Mouse (Mus musculus) ovary, postnatal 10 days (tissue): ENCODE measurements around the gene Pdzrn3.

Source experiments
- DNase-seq: peaks from one replicate; pipeline ENCODE4 v3.0.0; 2022; ENCODE audit warnings: low spot score

Pdzrn3 gene

DNA sequence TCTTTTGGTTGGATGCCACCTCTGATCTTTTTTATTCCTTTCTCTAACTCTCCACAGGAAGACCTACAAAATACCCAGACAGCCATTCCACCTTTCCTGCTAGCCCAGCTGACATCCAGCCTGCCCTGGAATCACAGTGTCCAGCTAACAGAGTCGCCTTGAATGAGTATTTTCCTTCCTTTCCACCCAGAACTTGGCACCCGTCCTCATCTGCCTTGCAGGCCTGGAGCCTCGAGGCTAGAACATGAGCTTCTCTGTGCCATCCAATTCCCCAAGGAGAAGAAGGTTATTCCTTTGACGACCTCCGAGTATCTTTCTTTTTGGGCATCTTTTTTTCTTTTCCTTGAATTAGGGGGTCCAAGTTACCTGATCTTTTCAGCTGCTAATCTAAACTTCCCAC is 181.8 kb downstream of the Pdzrn3 start:
- DNase-seq, result no peak

DNA sequence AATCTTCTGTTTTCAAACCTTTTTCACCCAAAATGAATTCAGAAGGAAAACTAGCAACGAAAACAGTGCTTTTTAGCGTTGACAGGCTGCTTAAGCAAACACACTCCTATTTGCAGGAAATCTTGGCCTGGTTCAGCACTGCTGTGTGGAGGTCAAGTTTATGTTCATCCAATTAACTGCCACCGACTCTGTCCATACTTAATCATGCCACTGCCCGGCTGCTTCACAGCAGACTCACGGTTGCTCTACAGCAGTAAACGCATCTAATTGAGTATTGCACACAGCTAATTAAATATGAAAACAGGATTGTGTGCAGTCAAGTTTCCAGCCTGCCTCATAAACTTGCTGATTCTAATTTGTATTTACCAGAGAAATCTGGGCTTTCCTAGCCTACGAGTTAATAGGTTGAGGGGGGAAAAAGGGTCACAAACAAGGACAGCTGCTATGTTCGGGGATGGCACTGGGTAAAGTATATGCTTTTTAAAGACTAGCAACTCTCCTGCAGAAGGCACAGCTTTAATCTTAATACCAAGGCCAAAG is 183.2 kb downstream of the Pdzrn3 start:
- no peak for DNase-seq

DNA sequence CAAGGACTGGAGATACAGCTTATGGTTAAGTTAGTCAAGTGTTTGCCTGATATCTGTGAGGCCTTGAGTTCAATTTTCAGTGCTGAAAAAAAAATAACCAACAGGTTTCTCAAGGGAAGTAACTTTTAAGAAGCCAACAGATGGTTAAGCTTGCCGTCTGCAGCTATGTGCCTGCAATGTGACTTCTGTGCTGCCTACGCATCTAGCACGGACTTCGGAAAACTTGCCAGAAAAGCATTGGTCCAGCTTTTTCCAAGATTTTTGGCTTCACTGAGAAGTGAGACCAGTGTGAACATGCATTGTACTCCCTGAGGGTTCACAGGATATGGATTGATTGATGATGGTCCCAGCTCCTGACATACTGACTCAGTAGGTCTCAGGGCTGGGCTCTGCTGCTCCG is 186.1 kb downstream of the Pdzrn3 start:
- no peak for DNase-seq

DNA sequence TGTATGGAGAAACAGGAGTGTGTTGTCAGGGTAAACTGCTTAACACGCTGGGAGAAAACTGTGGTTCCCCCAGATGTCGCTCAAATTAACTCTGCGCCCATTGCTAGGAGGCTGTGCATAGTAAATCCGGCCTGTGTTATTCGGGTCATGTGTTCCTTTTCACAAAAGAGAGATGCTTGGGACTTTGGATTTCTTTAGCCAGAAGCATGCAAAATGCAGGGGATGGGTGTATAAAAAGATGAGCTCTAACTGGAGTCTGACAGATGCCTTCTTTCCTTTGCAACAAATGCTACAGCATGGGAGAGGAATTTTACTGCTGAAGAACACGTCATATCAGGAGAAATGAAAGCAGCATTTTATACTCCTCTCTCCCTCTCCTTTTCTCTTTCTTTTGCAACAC is 190.4 kb downstream of the Pdzrn3 start:
- DNase-seq, result no peak

DNA sequence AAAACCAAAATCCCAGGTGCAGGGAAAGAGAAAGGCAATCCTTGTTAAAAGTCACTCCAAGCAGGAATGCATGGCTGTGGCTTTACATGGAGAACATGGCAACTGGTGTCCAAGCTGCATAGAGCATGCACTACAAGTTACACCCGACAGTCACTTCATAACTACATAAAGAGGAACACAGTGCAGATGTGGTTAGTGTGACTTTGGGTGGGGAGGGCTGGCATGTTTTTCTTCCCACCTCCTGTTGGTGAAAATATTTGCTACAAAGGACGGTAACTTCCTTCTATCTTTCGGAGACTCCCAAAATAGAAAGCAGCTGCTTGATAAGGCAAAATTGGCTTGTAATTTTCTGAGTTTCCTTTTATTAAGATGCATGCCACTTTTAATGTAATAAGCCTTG is 190.8 kb downstream of the Pdzrn3 start:
- no peak for DNase-seq

DNA sequence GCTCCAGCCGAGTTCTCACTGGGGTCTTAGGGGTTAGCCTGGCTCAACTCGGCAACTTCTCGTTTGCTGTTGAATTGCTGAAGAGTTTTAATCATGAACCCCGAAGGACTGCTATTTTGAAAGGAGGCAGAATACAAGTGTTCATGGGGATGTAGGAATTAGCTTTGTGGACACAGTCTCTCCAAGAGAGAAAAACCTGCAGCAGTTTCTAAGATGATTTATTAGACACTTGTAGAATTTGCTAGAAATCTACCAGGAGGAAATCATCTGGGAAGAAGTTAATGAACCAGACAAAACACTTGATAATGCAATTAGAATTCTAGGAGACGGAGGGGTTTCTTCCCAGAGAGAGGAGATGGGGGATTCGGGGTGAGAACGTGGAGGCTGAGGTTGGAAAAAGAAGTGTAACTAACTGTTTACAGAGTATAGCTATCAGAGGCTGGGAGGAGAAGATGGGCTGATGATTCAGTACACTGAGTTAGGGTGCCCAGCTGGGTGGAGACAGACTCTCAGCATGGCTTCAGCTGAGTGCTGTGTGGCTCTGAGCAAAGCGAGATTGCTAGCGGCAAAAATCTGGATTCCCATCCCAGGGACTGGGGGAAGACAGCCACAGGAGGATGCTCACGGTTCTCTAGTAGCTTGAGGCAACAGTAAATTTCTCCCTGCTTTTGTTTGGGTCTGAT is 193.5 kb downstream of the Pdzrn3 start:
- no peak for DNase-seq

DNA sequence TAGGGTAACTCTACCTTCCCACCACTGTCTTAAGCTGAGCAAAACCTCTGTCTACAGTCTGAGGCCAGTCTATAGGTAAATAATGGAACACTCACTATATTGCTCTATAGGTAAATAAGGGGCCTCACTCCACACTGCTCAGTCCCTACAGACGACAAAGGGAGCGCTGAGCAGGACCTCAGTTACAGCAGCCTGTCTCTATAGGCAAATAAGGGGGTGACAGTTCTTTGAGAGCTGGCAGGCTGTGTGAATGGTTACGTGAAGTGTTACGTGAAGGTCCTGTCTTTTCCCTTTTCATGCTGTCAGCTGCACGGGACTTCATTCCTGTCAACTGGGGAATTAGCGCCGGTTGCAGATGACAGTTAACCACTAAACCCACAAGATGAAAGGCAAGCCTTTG is 207.0 kb downstream of the Pdzrn3 start:
- no peak for DNase-seq

DNA sequence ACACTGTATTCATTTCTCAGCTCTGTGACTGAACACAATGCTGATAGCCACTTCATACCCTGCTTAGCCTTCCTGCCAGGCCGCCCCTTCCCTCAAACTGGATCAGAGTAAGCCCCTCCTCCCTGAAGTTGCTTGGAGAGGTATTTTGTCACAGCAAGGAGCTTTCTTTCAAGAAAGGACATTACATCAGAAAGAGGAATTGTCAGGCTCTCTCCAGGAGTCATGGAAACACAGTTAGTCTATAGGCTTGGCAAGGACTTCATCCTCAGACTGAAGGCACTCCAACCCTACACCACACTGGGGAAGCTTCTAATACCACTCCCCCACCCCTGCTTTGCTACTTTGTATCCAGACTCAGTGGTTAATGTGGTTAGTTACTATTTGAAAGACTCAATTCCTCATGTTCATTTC is 224.2 kb downstream of the Pdzrn3 start:
- no peak for DNase-seq

DNA sequence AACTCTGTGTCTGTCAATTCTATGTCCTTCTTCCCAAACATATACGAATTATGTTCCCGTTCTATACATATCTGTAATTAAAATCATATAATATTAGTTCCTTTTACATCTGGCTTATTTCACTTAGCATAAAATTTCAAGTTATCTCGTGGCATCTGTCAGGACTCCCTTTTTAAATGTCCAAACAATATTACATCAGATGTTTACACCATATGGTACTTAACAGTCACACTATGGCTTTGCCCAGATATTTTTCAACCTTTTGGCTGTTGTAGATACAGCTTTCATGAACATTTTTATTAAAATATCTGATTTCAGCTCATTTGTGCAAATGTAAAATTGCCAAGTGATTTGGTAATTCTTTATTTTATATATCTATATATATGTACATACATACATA is 242.3 kb downstream of the Pdzrn3 start:
- DNase-seq, result no peak

DNA sequence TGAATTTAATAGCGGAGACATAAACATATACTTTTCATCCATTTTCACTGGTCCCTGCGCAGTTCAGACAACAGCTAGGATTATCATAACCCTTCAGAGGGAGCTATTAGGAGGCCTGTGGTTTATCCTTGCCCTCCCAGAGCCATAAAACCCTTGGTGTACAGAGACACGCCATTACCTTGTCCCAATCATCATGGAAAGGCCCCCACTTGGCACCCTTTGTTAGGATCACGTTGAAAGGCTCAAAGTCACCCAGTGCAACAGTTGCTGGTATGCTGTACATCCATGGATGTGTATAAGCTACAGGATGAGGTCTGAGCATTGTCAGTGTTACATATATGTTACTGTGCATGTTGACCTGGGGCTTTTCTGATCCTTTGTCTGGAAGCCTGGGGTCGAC is 252.3 kb downstream of the Pdzrn3 start:
- no peak for DNase-seq

DNA sequence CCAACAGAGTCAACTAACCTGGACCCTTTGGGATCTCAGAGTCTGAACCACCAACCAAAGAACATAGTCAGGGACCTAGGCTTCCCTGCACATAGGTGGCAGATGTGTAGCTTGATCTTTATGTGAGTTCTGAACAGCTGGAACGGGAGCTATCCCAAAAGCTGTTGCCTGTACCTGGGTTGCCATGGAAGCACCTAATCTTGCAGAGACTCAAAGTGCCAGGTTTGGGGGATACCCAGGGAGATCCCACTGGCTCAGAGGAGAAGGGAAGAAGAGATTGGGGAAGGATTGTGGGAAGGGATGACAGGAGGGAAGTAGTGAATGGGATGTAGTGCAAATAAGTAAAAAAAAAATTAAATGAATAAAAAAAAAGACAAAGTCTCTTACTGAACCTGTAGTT is 268.7 kb downstream of the Pdzrn3 start:
- no peak for DNase-seq

DNA sequence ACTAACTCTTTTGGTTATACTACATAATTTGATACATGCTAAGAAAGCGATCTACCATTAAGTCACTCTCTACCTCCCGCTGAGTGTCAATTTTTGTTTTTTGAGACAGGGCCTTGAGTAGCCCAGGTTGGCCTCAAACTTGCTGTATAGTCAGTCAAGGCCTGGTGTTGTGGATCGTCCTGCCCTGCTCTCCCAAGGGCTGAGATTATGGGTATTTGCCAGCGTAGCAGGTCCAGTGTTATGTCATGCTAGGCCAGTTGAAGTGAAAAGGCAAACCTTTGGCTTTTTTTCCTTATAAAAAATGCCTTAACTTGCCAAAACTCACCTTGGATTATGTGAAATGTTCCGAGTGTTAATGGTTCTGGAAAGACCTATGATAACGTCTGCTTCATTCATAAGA is 274.2 kb downstream of the Pdzrn3 start:
- no peak for DNase-seq

DNA sequence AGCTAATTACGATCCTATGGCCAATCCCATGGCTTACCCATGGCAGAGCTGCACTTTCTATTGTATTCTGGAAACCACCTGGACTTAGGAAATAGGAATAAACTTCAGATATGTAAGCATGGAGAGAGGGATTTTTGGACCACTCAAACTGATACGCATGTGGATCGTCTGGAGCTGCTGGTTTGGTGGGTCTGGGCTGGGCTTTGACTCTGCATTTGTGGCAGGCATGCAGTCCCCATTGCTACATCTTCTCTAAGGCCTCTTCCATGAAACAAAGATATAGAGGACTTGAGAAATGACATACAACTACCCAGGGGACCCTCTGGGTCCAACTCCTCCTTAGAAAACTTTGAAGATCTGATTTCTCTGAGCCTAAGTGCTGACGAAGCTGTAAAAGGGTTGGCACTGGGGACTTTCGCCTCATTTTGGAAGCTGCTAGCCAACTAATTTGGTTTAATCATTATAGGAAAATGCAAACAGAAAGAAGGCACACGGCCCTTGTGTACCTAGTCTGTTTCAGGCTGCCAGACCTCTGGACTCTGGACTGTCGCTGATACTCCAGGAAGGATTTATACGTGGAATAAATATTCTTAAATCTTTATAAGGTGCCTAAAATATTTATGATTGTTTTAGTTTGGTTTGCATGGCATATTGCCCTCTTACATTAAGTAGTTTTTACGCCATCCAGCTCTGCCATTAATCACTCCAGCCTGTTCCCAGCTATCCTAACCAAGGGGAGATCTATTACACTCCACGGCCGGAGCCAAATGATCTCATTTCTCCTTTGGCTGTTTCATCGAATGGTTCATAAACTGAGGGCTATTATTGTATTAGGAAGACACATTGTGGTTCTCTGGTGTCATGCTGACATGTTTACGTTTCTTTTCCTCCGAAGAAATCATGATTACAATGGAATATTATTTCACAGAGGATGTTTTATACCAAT is 275.7 kb downstream of the Pdzrn3 start:
- DNase-seq, result no peak
